Comparison of ENCODE assay signal across 19 mouse cellular contexts in the genomic region with DNA sequence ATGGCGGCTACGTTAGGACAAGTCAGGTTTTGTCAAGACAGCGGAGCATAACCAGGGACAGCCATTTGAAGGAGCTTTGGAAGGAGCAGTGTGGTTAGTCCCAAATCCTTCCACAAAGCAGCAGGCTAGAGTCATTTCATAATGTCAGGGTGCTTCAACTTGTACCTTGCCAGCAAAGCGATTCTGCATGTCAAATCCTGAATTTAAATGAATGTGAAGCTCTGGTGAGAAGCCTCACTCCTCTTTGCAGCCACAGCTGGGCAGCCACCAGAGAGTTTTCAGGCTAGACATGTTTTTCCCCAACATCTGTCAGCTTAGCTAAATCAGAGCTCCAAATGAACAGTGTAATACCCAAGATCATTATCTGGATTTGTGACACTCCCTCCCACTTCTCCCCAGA. TPM values are rescaled to one million over a fixed set of nuclear protein-coding genes. Genes with fewer than 3 reads are reported as not detected.
DNase-seq lines count a peak whose midpoint lies in the region; ATAC-seq and TF ChIP-seq lines count a peak whose summit lies in the region.
"Had no signal": no experiment of that assay in that cellular context is flagged by ENCODE, and none has a peak within 500 bp of the region (broad histone marks: within the 10 kb centered on the region; RNA-seq: fewer than 3 reads in every experiment).

No protein-coding gene starts in this region.

- no peaks in the 10 kb centered on the region for H3K27me3 ChIP-seq in embryonic facial prominence, embryonic 14.5 days (replicated peaks; ENCODE audit: control insufficient read depth, insufficient read depth, low read length)
- no peaks in the 10 kb centered on the region for H3K27me3 ChIP-seq in embryonic facial prominence, embryonic 10.5 days (replicated peaks; ENCODE audit: low read depth, poor library complexity, severe bottlenecking)
- H3K27me3 ChIP-seq in hindbrain, embryonic 15.5 days, result no peaks in the 10 kb centered on the region
- H3K27me3 ChIP-seq in midbrain, embryonic 15.5 days (replicated peaks), result no peaks in the 10 kb centered on the region
- no peaks in the 10 kb centered on the region for H3K27me3 ChIP-seq in heart, embryonic 11.5 days (ENCODE audit: control insufficient read depth, insufficient read depth, low read length)

- H3K27ac ChIP-seq in embryonic facial prominence, embryonic 14.5 days (replicated peaks; ENCODE audit: low read depth, low read length), result no peak overlapping the region
- H3K27ac ChIP-seq in embryonic facial prominence, embryonic 10.5 days (replicated peaks), result no peak overlapping the region
- peak overlapping the region; percentile 46 for H3K27ac ChIP-seq in hindbrain, embryonic 15.5 days (replicated peaks)
- peak overlapping the region; percentile 73 for H3K27ac ChIP-seq in midbrain, embryonic 15.5 days
- no peak overlapping the region for H3K27ac ChIP-seq in heart, embryonic 11.5 days (ENCODE audit: low read depth, low read length)
- H3K27ac ChIP-seq: heart, embryonic 10.5 days had no signal

- peak; percentile 69 for DNase-seq in embryonic facial prominence, embryonic 14.5 days (ENCODE audit: low spot score)
- DNase-seq in embryonic facial prominence, embryonic 10.5 days (ENCODE audit: low spot score), result no peak
- peak; percentile 71 for DNase-seq in brain, embryonic 14.5 days (ENCODE audit: low read depth)
- DNase-seq in gastrocnemius, postnatal 25 days, result no peak
- no peak for DNase-seq in embryo, embryonic 10.5 days (ENCODE audit: low spot score)
- DNase-seq: cerebellum, adult 9-11 months; kidney, postnatal 10 days; right cerebral cortex, postnatal 4 days; thymus, postnatal 25 days had no signal

- H3K36me3 ChIP-seq in embryonic facial prominence, embryonic 14.5 days (ENCODE audit: control insufficient read depth, insufficient read depth, low read length), result no peaks in the 10 kb centered on the region
- H3K36me3 ChIP-seq in embryonic facial prominence, embryonic 10.5 days (replicated peaks), result no peaks in the 10 kb centered on the region
- H3K36me3 ChIP-seq in hindbrain, embryonic 15.5 days, result no peaks in the 10 kb centered on the region
- no peaks in the 10 kb centered on the region for H3K36me3 ChIP-seq in midbrain, embryonic 15.5 days (replicated peaks)
- H3K36me3 ChIP-seq in heart, embryonic 11.5 days (ENCODE audit: control insufficient read depth, insufficient read depth, low read length), result no peaks in the 10 kb centered on the region
- H3K36me3 ChIP-seq: G1E; heart, embryonic 10.5 days had no signal

- 53% methylated on average over 4 of the region's 4 CpGs for WGBS in embryonic facial prominence, embryonic 14.5 days
- 80% methylated on average over 4 of the region's 4 CpGs for WGBS in embryonic facial prominence, embryonic 10.5 days
- 54% methylated on average over 4 of the region's 4 CpGs for WGBS in hindbrain, embryonic 15.5 days
- WGBS in midbrain, embryonic 15.5 days, result 60% methylated on average over 4 of the region's 4 CpGs
- WGBS in heart, embryonic 11.5 days (ENCODE audit: insufficient replicate concordance), result 57% methylated on average over 4 of the region's 4 CpGs

- no peak overlapping the region for H3K4me3 ChIP-seq in embryonic facial prominence, embryonic 14.5 days (ENCODE audit: low read depth, low read length)
- no peak overlapping the region for H3K4me3 ChIP-seq in embryonic facial prominence, embryonic 10.5 days
- no peak overlapping the region for H3K4me3 ChIP-seq in hindbrain, embryonic 15.5 days
- H3K4me3 ChIP-seq in midbrain, embryonic 15.5 days, result no peak overlapping the region
- H3K4me3 ChIP-seq in heart, embryonic 11.5 days (ENCODE audit: low read depth, low read length), result no peak overlapping the region
- H3K4me3 ChIP-seq: heart, embryonic 10.5 days had no signal

- TF ChIP-seq POLR2A in brain, embryonic 14.5 days (IDR thresholded peaks at IDR 0.05; ENCODE audit: borderline replicate concordance, extremely low read depth, insufficient read depth, insufficient read length, poor library complexity, severe bottlenecking), result no peak

- H3K9ac ChIP-seq in embryonic facial prominence, embryonic 14.5 days (ENCODE audit: low read depth, low read length), result no peak overlapping the region
- H3K9ac ChIP-seq in hindbrain, embryonic 15.5 days, result no peak overlapping the region
- no peak overlapping the region for H3K9ac ChIP-seq in midbrain, embryonic 15.5 days
- H3K9ac ChIP-seq in heart, embryonic 11.5 days (ENCODE audit: low read depth, low read length), result no peak overlapping the region

- peak; percentile 80 for ATAC-seq in embryonic facial prominence, embryonic 14.5 days (ENCODE audit: low read depth)
- peak; percentile 51 for ATAC-seq in hindbrain, embryonic 15.5 days (ENCODE audit: low FRiP score, low read depth)
- peak; percentile 65 for ATAC-seq in midbrain, embryonic 15.5 days (replicated peaks)
- ATAC-seq in heart, embryonic 11.5 days (replicated peaks; ENCODE audit: insufficient number of reproducible peaks, low FRiP score, low TSS enrichment), result no peak
- ATAC-seq: CD4-positive, CD25-positive, alpha-beta regulatory T cell, adult 4 months; intestine, embryonic 16.5 days had no signal

- H3K4me2 ChIP-seq in embryonic facial prominence, embryonic 14.5 days (ENCODE audit: low read depth, low read length), result no peak overlapping the region
- no peak overlapping the region for H3K4me2 ChIP-seq in hindbrain, embryonic 15.5 days
- no peak overlapping the region for H3K4me2 ChIP-seq in midbrain, embryonic 15.5 days
- H3K4me2 ChIP-seq in heart, embryonic 11.5 days, result no peak overlapping the region

- H3K4me1 ChIP-seq in embryonic facial prominence, embryonic 14.5 days (ENCODE audit: control insufficient read depth, insufficient read depth, low read length), result no peaks in the 10 kb centered on the region
- peaks cover 4% of the 10 kb centered on the region; the same call in 1 of the 2 replicates for H3K4me1 ChIP-seq in embryonic facial prominence, embryonic 10.5 days
- H3K4me1 ChIP-seq in hindbrain, embryonic 15.5 days (replicated peaks), result peaks cover 3% of the 10 kb centered on the region; the same call in 1 of the 2 replicates
- peaks cover 9% of the 10 kb centered on the region; the same call in 1 of the 2 replicates for H3K4me1 ChIP-seq in midbrain, embryonic 15.5 days
- no peaks in the 10 kb centered on the region for H3K4me1 ChIP-seq in heart, embryonic 11.5 days (ENCODE audit: control insufficient read depth, insufficient read depth, low read length)
- H3K4me1 ChIP-seq: heart, embryonic 10.5 days had no signal

- no peak for TF ChIP-seq CTCF in brain, embryonic 14.5 days (IDR thresholded peaks at IDR 0.05; ENCODE audit: borderline replicate concordance, extremely low read depth, insufficient read depth, insufficient read length)

- no peaks in the 10 kb centered on the region for H3K9me3 ChIP-seq in embryonic facial prominence, embryonic 14.5 days (ENCODE audit: control insufficient read depth, low read length)
- H3K9me3 ChIP-seq in embryonic facial prominence, embryonic 10.5 days, result no peaks in the 10 kb centered on the region
- H3K9me3 ChIP-seq in hindbrain, embryonic 15.5 days, result no peaks in the 10 kb centered on the region
- no peaks in the 10 kb centered on the region for H3K9me3 ChIP-seq in midbrain, embryonic 15.5 days
- H3K9me3 ChIP-seq in heart, embryonic 11.5 days (replicated peaks; ENCODE audit: control insufficient read depth, low read length), result no peaks in the 10 kb centered on the region
- H3K9me3 ChIP-seq: heart, embryonic 10.5 days had no signal

RNA-seq across cellular contexts. Expression of gene Olfm4, which starts 22.7 kb away (rescaled TPM):
- 1.1 TPM in 2 replicates for polyA plus RNA-seq in embryonic facial prominence, embryonic 14.5 days (2014; fragmentation: Nextera tagmentation; extraction: Ambion mirVana)
- 0.21 and 0.68 TPM in 2 replicates for polyA plus RNA-seq in embryonic facial prominence, embryonic 10.5 days (2016; fragmentation: Nextera tagmentation; extraction: Ambion mirVana)
- polyA plus RNA-seq in brain, embryonic 14.5 days (2012; rRNA removed), result 1.00 and 1.3 TPM in 2 replicates
- polyA plus RNA-seq in hindbrain, embryonic 15.5 days (2015; fragmentation: Nextera tagmentation; extraction: Ambion mirVana), result 0.93 and 1.1 TPM in 2 replicates
- polyA plus RNA-seq in midbrain, embryonic 15.5 days (2015; fragmentation: Nextera tagmentation; extraction: Ambion mirVana), result 0.87 and 1.2 TPM in 2 replicates
- total RNA-seq in gastrocnemius, postnatal 25 days (2021), result not detected
- 0.15 and 0.33 TPM in 2 replicates for polyA plus RNA-seq in heart, embryonic 11.5 days (2014; fragmentation: Nextera tagmentation; extraction: Ambion mirVana)
- total RNA-seq: gastrocnemius, adult 8-10 months; heart, postnatal 25 days had no signal
- polyA plus RNA-seq: CD4-positive, CD25-positive, alpha-beta regulatory T cell, adult 4 months; G1E; testis, adult 2 months had no signal

Comparison
In these comparisons a context has a peak if more than half of its experiments do, and no peak if none do; other contexts are left out.
1. DNase-seq: peak in embryonic facial prominence, embryonic 14.5 days (single experiment) and brain, embryonic 14.5 days (single experiment); none in embryonic facial prominence, embryonic 10.5 days (single experiment), gastrocnemius, postnatal 25 days (single experiment) and embryo, embryonic 10.5 days (single experiment).
2. H3K27ac ChIP-seq: peak in hindbrain, embryonic 15.5 days (single experiment) and midbrain, embryonic 15.5 days (single experiment); none in embryonic facial prominence, embryonic 14.5 days (single experiment), embryonic facial prominence, embryonic 10.5 days (single experiment) and heart, embryonic 11.5 days (single experiment).